Mouse (Mus musculus) cerebellum, adult 8-10 months (tissue): ENCODE data around the gene Arhgdia.
"Not testable (repeated sequence)": the region's sequence is repeated elsewhere in the genome, so short reads cannot be mapped to it uniquely, and the experiment has no call there.

Experiments
- DNase-seq: peaks from one replicate; pipeline ENCODE4 v3.0.0; 2022

Gene Arhgdia

GRCm38 (mm10) chr11:120613481-120613972, 32.1 kb upstream of the Arhgdia start:
- no peak for DNase-seq

- peak; percentile 93 for DNase-seq
These were observed 31.3 kb upstream of the Arhgdia start for GRCm38 (mm10) chr11:120612763-120613162.

- DNase-seq, result no peak
These were observed 29.1 kb upstream of the Arhgdia start for GRCm38 (mm10) chr11:120610477-120611046.

GRCm38 (mm10) chr11:120609250-120609649, 27.8 kb upstream of the Arhgdia start:
- DNase-seq, result no peak

GRCm38 (mm10) chr11:120608241-120609034, 27.0 kb upstream of the Arhgdia start, which contains the start of gene Npb:
Gene Npb, plus strand, starts transcription at chr11:120608477.
- no peak for DNase-seq

- DNase-seq, result no peak
These were observed 25.3 kb upstream of the Arhgdia start for GRCm38 (mm10) chr11:120606764-120607163.

- DNase-seq, result no peak
These were observed 24.2 kb upstream of the Arhgdia start for GRCm38 (mm10) chr11:120605667-120606066.

GRCm38 (mm10) chr11:120603545-120603944, 22.1 kb upstream of the Arhgdia start:
- DNase-seq, result no peak

GRCm38 (mm10) chr11:120600716-120601115, 19.3 kb upstream of the Arhgdia start:
- no peak for DNase-seq

GRCm38 (mm10) chr11:120598990-120599549, 17.6 kb upstream of the Arhgdia start:
- DNase-seq, result no peak

GRCm38 (mm10) chr11:120598283-120598989, 17.0 kb upstream of the Arhgdia start, which contains the start of the genes Alyref and Anapc11:
Gene Alyref, minus strand, starts transcription at chr11:120598365.
Gene Anapc11, plus strand, starts transcription at chr11:120598421.
- peak; percentile 87 for DNase-seq

- no peak for DNase-seq
These were observed 16.1 kb upstream of the Arhgdia start for GRCm38 (mm10) chr11:120597240-120598235.

GRCm38 (mm10) chr11:120588531-120588930, 7.1 kb upstream of the Arhgdia start:
- no peak for DNase-seq

GRCm38 (mm10) chr11:120583937-120584336, 2.5 kb upstream of the Arhgdia start:
- no peak for DNase-seq

GRCm38 (mm10) chr11:120582982-120583293, 1.5 kb upstream of the Arhgdia start:
- DNase-seq, result not testable (repeated sequence)

GRCm38 (mm10) chr11:120582268-120582981, 1.0 kb upstream of the Arhgdia start:
- DNase-seq, result no peak

- DNase-seq, result peak; percentile 49
These were observed 523 bp downstream of the Arhgdia start for GRCm38 (mm10) chr11:120580871-120581331.

- no peak for DNase-seq
These were observed 1.2 kb downstream of the Arhgdia start for GRCm38 (mm10) chr11:120580190-120580589.

- peak; percentile 81 for DNase-seq
These were observed 1.9 kb downstream of the Arhgdia start for GRCm38 (mm10) chr11:120579316-120580107.

GRCm38 (mm10) chr11:120578694-120579243, 2.7 kb downstream of the Arhgdia start:
- no peak for DNase-seq
